ENCODE assay signal across 24 mouse cellular contexts in genomic region chr2:179416587-179417227, GRCm38 (mm10). TPM values are rescaled to one million over a fixed set of nuclear protein-coding genes. Genes with fewer than 3 reads are reported as not detected.
A peak's percentile ranks its signal among the peaks of the same experiment; 100 is the strongest.
DNase-seq lines count a peak whose midpoint lies in the region; ATAC-seq lines count a peak whose summit lies in the region.
"Had no signal": no experiment of that assay in that cellular context is flagged by ENCODE, and none has a peak within 500 bp of the region (broad histone marks: within the 10 kb centered on the region; RNA-seq: fewer than 3 reads in every experiment).

No protein-coding gene starts in this region.

- no peaks in the 10 kb centered on the region for H3K9me3 ChIP-seq in hindbrain, embryonic 15.5 days
- no peaks in the 10 kb centered on the region for H3K9me3 ChIP-seq in hindbrain, embryonic 11.5 days (ENCODE audit: control insufficient read depth, low read length)
- no peaks in the 10 kb centered on the region for H3K9me3 ChIP-seq in limb, embryonic 13.5 days

- H3K27ac ChIP-seq in hindbrain, embryonic 15.5 days (replicated peaks) = no peak overlapping the region
- H3K27ac ChIP-seq in hindbrain, embryonic 11.5 days (ENCODE audit: low read depth, low read length) = no peak overlapping the region
- 0 out of 2 replicates have a peak overlapping the region, but pooled peaks have one; percentile 33 for H3K27ac ChIP-seq in limb, embryonic 13.5 days
- H3K27ac ChIP-seq: heart, adult 2 months; left cerebral cortex, adult 2 months; liver, embryonic 13.5 days; stomach, postnatal 0 days had no signal

- ATAC-seq in hindbrain, embryonic 15.5 days (ENCODE audit: low FRiP score, low read depth) = peak; percentile 52; the same call in 1 of the 2 replicates
- ATAC-seq in hindbrain, embryonic 11.5 days (ENCODE audit: low FRiP score) = no peak
- ATAC-seq in limb, embryonic 13.5 days (ENCODE audit: low FRiP score, low read depth) = no peak
- no peak for ATAC-seq in frontal cortex, adult (ENCODE audit: low TSS enrichment)

- DNase-seq in hindbrain, embryonic 11.5 days (ENCODE audit: low spot score) = no peak
- DNase-seq in right cerebral cortex, postnatal 4 days = peak; percentile 29
- DNase-seq in right cerebral cortex, postnatal 25 days = no peak
- no peak for DNase-seq in spleen, postnatal 10 days (ENCODE audit: low spot score in 2 of 2)
- DNase-seq: adrenal gland, postnatal 36 days; cerebellum, adult 18-20 months; cerebellum, postnatal 25 days; gastrocnemius, postnatal 10 days; heart, adult 2 months; heart, postnatal 4 days; kidney, adult 8-10 months; kidney, postnatal 14 days; left cerebral cortex, postnatal 4 days; liver, embryonic 13.5 days; lung, postnatal 36 days had no signal

- no peaks in the 10 kb centered on the region for H3K27me3 ChIP-seq in hindbrain, embryonic 15.5 days
- no peaks in the 10 kb centered on the region for H3K27me3 ChIP-seq in hindbrain, embryonic 11.5 days (ENCODE audit: control insufficient read depth, insufficient read depth, low read length)
- no peaks in the 10 kb centered on the region for H3K27me3 ChIP-seq in limb, embryonic 13.5 days
- H3K27me3 ChIP-seq: liver, embryonic 13.5 days had no signal

- peaks cover 6% of the 10 kb centered on the region for H3K4me1 ChIP-seq in hindbrain, embryonic 15.5 days (replicated peaks)
- no peaks in the 10 kb centered on the region for H3K4me1 ChIP-seq in hindbrain, embryonic 11.5 days (replicated peaks; ENCODE audit: control insufficient read depth, insufficient read depth, low read length)
- peaks cover 34% of the 10 kb centered on the region for H3K4me1 ChIP-seq in limb, embryonic 13.5 days
- H3K4me1 ChIP-seq: liver, embryonic 13.5 days had no signal

- H3K4me3 ChIP-seq in hindbrain, embryonic 15.5 days = no peak overlapping the region
- H3K4me3 ChIP-seq in hindbrain, embryonic 11.5 days (ENCODE audit: low read depth, low read length) = no peak overlapping the region
- no peak overlapping the region for H3K4me3 ChIP-seq in limb, embryonic 13.5 days
- H3K4me3 ChIP-seq: heart, adult 2 months; left cerebral cortex, adult 2 months; liver, embryonic 13.5 days; myocyte had no signal

- 52% methylated on average over 16 of the region's 16 CpGs for WGBS in hindbrain, embryonic 15.5 days
- WGBS in hindbrain, embryonic 11.5 days = 82% methylated on average over 16 of the region's 16 CpGs
- 44% methylated on average over 16 of the region's 16 CpGs for WGBS in limb, embryonic 13.5 days

- no peaks in the 10 kb centered on the region for H3K36me3 ChIP-seq in hindbrain, embryonic 15.5 days
- H3K36me3 ChIP-seq in hindbrain, embryonic 11.5 days (ENCODE audit: control insufficient read depth, insufficient read depth, low read length) = no peaks in the 10 kb centered on the region
- H3K36me3 ChIP-seq in limb, embryonic 13.5 days = no peaks in the 10 kb centered on the region
- H3K36me3 ChIP-seq: liver, embryonic 13.5 days had no signal

- H3K4me2 ChIP-seq in hindbrain, embryonic 15.5 days = no peak overlapping the region
- no peak overlapping the region for H3K4me2 ChIP-seq in hindbrain, embryonic 11.5 days (replicated peaks; ENCODE audit: low read depth, low read length)
- no peak overlapping the region for H3K4me2 ChIP-seq in limb, embryonic 13.5 days (replicated peaks)
- H3K4me2 ChIP-seq: liver, embryonic 13.5 days; lung, embryonic 14.5 days; midbrain, embryonic 11.5 days had no signal

- H3K9ac ChIP-seq in hindbrain, embryonic 15.5 days = no peak overlapping the region
- no peak overlapping the region for H3K9ac ChIP-seq in hindbrain, embryonic 11.5 days (ENCODE audit: low read depth, low read length)
- no peak overlapping the region for H3K9ac ChIP-seq in limb, embryonic 13.5 days
- H3K9ac ChIP-seq: liver, embryonic 13.5 days; lung, embryonic 14.5 days had no signal

RNA-seq across cellular contexts. Expression of gene Cdh4, which starts 25.5 kb away (rescaled TPM):
- polyA plus RNA-seq in hindbrain, embryonic 15.5 days (2015; fragmentation: Nextera tagmentation; extraction: Ambion mirVana) = 42.4 and 50.0 TPM in 2 replicates
- polyA plus RNA-seq in hindbrain, embryonic 11.5 days (2014; fragmentation: Nextera tagmentation; extraction: Ambion mirVana) = 8.2 and 8.8 TPM in 2 replicates
- polyA plus RNA-seq in limb, embryonic 13.5 days (2015; fragmentation: Nextera tagmentation; extraction: Ambion mirVana) = 12.2 and 13.3 TPM in 2 replicates
- polyA plus RNA-seq: C2C12, myocyte had no signal
